Mouse (Mus musculus) small intestine, adult 2 months (tissue): ENCODE measurements around the gene Rbm34. TPM values are rescaled to one million over a fixed set of nuclear protein-coding genes. Genes with fewer than 3 reads are reported as not detected.

Experiments used
- H3K27ac ChIP-seq: fragments of 200-500 bp; 2 replicates; pipeline ENCODE4 v1.5.1; 2012; ENCODE audit warnings: low read depth, low read length, control low read depth, inconsistent platforms; ENCODE audit not compliant: insufficient read depth
- H3K27me3 ChIP-seq: fragments of 200-500 bp; 2 replicates; pipeline ENCODE4 v1.6.1; 2012; ENCODE audit warnings: mild to moderate bottlenecking, moderate library complexity, low read length, inconsistent platforms; ENCODE audit not compliant: control insufficient read depth, insufficient read depth
- H3K36me3 ChIP-seq: fragments of 200-500 bp; 2 replicates; pipeline ENCODE4 v1.6.1; 2012; ENCODE audit warnings: mild to moderate bottlenecking, low read length, control low read depth, inconsistent platforms; ENCODE audit not compliant: control insufficient read depth, insufficient read depth
- H3K4me1 ChIP-seq: fragments of 200-500 bp; 2 replicates; pipeline ENCODE4 v1.6.1; 2012; ENCODE audit warnings: low read length, inconsistent platforms, mixed read lengths; ENCODE audit not compliant: control insufficient read depth, insufficient read depth, insufficient read length
- H3K4me3 ChIP-seq: fragments of 200-500 bp; 2 replicates; pipeline ENCODE4 v1.5.1; 2012; ENCODE audit warnings: low read depth, mild to moderate bottlenecking, control low read depth, inconsistent platforms, low read length, moderate library complexity
- CTCF ChIP-seq: fragments of 200-500 bp; IDR thresholded peaks from 2 replicates; pipeline ENCODE4 v1.5.1; 2012; ENCODE audit warnings: low read depth, mild to moderate bottlenecking, control low read depth, inconsistent platforms, low read length, moderate library complexity, mixed read lengths; ENCODE audit not compliant: insufficient replicate concordance, insufficient read length; ENCODE audit errors: extremely low read depth
- POLR2A ChIP-seq: fragments of 200-500 bp; IDR thresholded peaks from 2 replicates; pipeline ENCODE4 v1.6.1; 2012; ENCODE audit warnings: low read depth, mild to moderate bottlenecking, control low read depth, inconsistent platforms, low read length, moderate library complexity
- WGBS: fragments of 180-500 bp; shearing (Covaris S2); methylation state at CpG from one replicate; pipeline ENCODE4 v1.1.7; 2018; 5-methylcytosine and 5-hydroxymethylcytosine counted together
- polyA plus RNA-seq: library from polyadenylated mRNA; depleted of rRNA; stranded (reverse); fragments of >200 nt; gene quantifications from 2 replicates; pipeline ENCODE4 v1.2.3, GENCODE M21; 2012

The Rbm34 gene
- polyA plus RNA-seq, 1 experiment, result 2.6 TPM

- Histone ChIP-seq H3K27ac (no peak overlapping the region; the same call in 1 of the 2 replicates), H3K4me3 (no peak overlapping the region), H3K27me3 (no peaks in the 10 kb centered on the region), H3K36me3 (peaks cover 15% of the 10 kb centered on the region), H3K4me1 (peaks cover 5% of the 10 kb centered on the region; the same call in 1 of the 2 replicates)
- TF ChIP-seq CTCF (no peak), POLR2A (no peak)
- 86% methylated on average over 10 of the region's 10 CpGs for WGBS
These were observed 41.9 kb downstream of the Rbm34 start for GRCm38 (mm10) chr8:126928755-126929505.

GRCm38 (mm10) chr8:126928028-126928427 is 42.8 kb downstream of the Rbm34 start:
- no peak overlapping the region; the same call in 1 of the 2 replicates for H3K27ac ChIP-seq
- no peaks in the 10 kb centered on the region for H3K27me3 ChIP-seq
- H3K4me3 ChIP-seq, result no peak overlapping the region
- H3K36me3 ChIP-seq, result peaks cover 8% of the 10 kb centered on the region
- TF ChIP-seq CTCF (no peak), POLR2A (no peak)
- H3K4me1 ChIP-seq, result peaks cover 11% of the 10 kb centered on the region; the same call in 1 of the 2 replicates

DNA sequence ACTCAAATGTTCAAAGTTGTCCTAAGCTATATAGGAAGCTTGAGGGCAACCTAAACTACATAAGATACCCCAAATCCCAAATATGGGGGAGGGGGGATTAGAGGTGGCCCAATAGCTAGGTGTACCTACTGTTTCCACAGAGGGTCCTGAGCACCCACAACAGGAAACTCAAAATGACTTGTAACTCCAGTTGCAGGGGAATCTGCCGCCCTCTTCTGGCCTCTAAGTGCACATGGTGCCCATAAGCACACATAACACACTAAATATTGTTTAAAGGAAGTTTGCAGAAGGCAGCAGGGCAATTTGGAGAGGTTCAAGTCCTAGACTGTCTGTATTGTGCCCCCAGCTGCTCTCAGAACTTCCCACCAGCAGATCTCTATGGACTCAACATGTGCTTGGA is 43.8 kb downstream of the Rbm34 start:
- Histone ChIP-seq H3K27me3 (no peaks in the 10 kb centered on the region), H3K36me3 (peaks cover 5% of the 10 kb centered on the region), H3K27ac (no peak overlapping the region), H3K4me1 (peaks cover 12% of the 10 kb centered on the region; the same call in 1 of the 2 replicates), H3K4me3 (no peak overlapping the region)
- WGBS, result 52% methylated on average over 1 of the region's 1 CpGs
- TF ChIP-seq CTCF (peak; percentile 50; the same call in 1 of the 2 replicates), POLR2A (no peak)

DNA sequence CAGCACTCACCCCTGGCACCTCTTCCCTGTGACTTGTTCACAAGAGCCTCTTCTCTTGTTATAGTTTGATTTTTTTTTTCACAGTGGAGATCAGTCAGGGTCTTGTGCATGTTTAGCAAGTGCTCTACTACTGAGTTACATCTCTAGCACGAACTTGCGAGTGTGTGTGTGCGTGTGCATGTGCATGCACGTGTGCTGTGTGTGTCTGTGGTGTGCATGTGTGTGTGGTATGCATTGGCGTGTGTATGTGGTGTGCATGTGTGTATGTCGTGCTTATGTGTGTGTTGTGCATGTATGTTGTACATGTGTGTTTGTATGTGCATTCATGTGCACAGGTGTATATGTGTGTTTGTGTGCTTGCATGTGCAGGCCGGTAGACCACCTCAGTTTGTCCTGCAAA is 47.9 kb downstream of the Rbm34 start:
- Histone ChIP-seq H3K27me3 (no peaks in the 10 kb centered on the region), H3K27ac (no peak overlapping the region), H3K4me1 (peaks cover 17% of the 10 kb centered on the region), H3K4me3 (no peak overlapping the region), H3K36me3 (no peaks in the 10 kb centered on the region)
- 87% methylated on average over 7 of the region's 7 CpGs for WGBS
- TF ChIP-seq POLR2A, result no peak

DNA sequence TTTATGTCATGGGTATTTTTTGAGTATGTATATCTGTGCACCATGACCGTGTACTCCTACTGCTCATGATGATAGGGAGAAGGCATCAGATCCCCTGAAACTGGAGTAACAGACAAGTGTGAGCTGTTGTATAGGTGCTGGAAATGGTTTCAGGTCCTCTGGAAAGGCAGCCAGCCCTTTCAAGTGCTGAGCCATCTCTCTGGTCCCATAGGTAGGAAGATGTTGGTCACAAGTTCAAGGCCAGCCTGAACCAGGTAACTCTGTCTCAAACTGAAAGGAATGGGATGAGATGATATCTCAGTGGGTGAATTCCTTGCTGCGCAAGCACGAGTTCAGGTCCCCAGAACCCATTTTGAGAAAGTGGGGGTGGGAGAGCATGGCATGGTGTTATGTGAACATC is 49.4 kb downstream of the Rbm34 start:
- no peak for TF ChIP-seq POLR2A
- TF ChIP-seq CTCF, result no peak
- Histone ChIP-seq H3K27me3 (no peaks in the 10 kb centered on the region), H3K27ac (no peak overlapping the region), H3K4me1 (peaks cover 15% of the 10 kb centered on the region), H3K36me3 (no peaks in the 10 kb centered on the region), H3K4me3 (no peak overlapping the region)
- WGBS, result 91% methylated on average over 3 of the region's 3 CpGs

- H3K4me3 ChIP-seq, result no peak overlapping the region
- 11% methylated on average over 3 of the region's 3 CpGs for WGBS
- TF ChIP-seq POLR2A (no peak), CTCF (peak; percentile 94; the same call in 1 of the 2 replicates)
- H3K4me1 ChIP-seq, result peaks cover 15% of the 10 kb centered on the region
- H3K27ac ChIP-seq, result no peak overlapping the region
- H3K27me3 ChIP-seq, result no peaks in the 10 kb centered on the region
- no peaks in the 10 kb centered on the region for H3K36me3 ChIP-seq
These were observed 50.0 kb downstream of the Rbm34 start for GRCm38 (mm10) chr8:126920845-126921244.

- H3K36me3 ChIP-seq, result no peaks in the 10 kb centered on the region
- 55% methylated on average over 6 of the region's 6 CpGs for WGBS
- no peaks in the 10 kb centered on the region for H3K27me3 ChIP-seq
- no peak overlapping the region for H3K4me3 ChIP-seq
- H3K4me1 ChIP-seq, result peaks cover 15% of the 10 kb centered on the region
- no peak for TF ChIP-seq CTCF
- no peak overlapping the region for H3K27ac ChIP-seq
These were observed 50.5 kb downstream of the Rbm34 start for GRCm38 (mm10) chr8:126920386-126920785.
